Mouse (Mus musculus) gastrocnemius, adult 18-20 months (tissue): ENCODE measurements around the gene Bst1. TPM values are rescaled to one million over a fixed set of nuclear protein-coding genes. Genes with fewer than 3 reads are reported as not detected.

Experiments
- DNase-seq: peaks from one replicate; pipeline ENCODE4 v3.0.0; 2021; ENCODE audit warnings: low spot score
- total RNA-seq, 2 experiments: library from RNA; stranded (reverse); gene quantifications; 2 replicates each; pipeline ENCODE4 v1.2.3; 2021

Bst1 gene
- total RNA-seq, 2 experiments from 2014 or later, result not detected

DNA sequence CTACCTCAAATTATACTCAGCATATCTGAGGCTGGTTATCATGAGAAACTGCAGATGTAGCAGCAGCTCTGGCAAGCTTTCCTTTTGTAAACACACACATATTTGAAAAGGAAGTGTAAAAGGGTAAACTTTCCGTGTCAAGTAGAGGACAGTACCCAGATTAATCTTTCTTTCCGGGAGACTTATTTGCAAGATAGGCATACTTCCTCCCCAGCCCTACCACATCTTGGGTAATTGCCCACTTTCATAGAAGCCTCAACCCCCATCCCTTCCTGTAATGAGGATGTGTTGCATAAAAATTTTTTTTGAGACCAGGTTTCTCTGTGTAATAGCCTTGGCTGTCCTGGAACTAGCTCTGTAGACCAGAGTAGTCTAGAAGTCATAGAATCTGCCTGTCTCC is 37.1 kb downstream of the Bst1 start:
- DNase-seq, result no peak

DNA sequence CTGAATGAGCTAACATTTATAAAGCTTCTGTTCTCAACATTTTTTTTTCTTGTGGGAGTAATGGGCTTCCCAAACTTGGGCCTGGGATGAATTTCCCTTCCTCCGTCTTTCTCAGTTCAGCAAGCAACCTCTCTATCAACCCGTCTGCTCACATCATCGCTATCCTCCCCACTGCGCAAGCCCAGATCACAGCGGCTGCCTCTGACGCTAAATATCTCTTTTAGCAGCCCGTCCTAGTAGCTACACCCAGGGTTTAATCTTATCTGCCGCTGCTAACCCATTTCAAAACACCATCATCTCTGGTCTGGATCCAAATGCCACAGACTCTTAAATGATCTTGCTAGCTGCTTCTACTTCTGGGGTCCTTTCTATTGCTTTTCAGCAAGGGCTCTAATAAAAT is 41.0 kb downstream of the Bst1 start:
- DNase-seq, result no peak

DNA sequence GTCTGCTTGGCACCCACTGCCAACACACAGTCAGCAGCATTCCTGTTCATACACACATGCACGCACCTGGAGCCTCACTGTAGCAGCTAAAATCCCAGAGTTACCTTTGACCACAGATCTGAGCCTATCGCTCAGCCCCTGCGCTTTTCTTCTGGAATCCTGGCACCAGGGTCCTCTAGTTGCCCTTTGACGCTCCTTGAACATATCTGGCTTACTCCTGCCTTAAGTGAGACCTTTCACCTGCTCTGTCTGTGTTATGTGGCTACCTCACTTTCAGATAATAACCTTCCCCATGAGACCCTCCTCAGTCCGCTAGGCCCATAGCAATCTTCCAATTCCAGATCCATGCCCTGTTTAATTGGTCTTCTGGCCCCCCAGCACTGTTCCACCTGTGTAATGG is 41.4 kb downstream of the Bst1 start:
- DNase-seq, result no peak

DNA sequence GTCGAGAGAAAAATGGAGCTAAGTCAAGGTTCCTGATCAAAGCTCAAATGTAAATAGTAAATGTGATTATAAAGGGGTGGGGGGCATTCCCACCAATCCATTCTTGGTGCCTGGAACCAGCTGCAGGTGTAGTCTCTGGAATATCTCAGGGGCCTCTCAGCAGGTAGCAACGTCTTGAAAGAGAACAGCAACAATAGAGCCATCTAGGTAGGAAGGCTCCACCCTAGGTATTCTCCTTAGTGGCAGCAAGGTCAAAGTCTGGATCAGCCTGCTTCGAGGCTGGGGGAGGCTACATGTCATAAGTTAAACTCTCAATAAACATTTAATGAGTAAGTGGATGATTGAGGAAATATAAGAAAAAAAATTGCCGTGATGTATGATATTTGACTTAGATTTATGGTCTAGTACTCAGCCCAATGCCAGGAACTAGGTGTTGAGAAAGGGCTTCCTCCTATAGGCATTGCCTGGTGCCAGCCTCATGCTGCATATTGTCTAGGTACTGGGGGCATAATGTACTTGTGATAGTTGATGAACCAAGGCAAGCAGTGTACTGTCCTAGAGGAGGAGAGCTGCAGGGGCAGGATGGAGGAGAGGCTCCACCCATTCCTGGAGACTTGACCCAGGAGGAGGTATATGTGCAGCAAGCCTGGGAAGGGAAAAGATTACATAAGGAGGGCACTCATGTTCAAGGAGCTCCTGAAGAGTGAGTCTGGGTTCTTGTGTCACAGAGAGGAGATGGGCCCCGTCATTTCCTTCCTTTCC is 42.2 kb downstream of the Bst1 start:
- no peak for DNase-seq

DNA sequence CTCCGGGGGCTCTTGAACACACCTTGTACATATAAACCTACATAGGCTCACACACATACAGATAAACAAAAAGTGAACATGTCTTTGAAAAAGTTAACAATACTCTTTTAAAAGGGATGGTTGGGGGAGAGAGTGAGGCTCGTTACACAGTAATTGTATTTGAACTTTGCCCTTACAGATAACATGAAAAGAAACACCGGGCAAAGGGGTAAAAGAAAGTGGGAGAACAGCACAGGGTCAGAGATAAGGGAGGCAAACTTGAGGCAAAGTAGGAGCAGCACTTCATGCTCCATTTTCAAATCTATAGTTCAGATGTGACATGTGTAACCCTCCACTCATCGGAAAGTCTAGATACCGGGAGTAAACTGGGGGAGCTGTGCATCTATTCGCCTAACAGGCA is 45.0 kb downstream of the Bst1 start:
- DNase-seq, result no peak

DNA sequence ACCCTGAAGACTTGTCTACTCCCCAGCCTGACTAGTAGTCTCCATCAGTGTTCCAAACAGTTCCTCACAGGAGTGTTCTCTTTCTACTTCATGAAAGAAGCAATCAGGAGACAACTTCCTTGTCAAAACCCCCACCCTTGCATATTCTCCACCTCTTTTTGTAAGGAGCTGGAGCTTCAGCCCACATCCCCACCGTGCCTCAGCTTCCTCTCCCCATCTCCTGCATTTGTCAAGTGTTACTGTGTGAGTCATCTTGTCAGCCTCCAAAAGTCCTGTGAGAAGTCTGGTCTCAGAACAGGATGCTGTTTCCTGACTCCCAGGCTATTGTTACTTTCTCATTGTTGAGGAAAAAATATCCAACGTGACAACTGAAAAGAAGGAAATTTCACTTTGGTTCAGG is 46.6 kb downstream of the Bst1 start:
- DNase-seq, result no peak

DNA sequence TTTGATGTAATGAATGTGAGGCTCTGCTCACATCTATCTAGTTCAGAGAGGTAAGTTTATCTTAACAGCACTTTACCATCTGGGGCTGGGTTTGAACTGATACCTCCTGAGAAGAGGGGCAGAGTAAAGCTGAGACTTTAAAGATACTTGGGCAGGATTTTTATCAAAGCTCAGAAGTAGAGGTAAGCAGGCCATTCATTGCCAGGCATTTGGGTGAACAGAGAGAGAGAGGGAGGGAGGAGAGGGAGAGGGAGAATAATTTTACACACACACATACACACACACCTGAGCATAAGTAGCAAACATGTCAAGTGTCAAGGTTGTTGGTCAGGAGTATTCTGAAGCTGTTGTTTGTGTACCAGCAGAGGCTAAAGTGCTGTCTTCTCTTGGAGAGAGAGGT is 49.6 kb downstream of the Bst1 start, which contains the start of gene Cd38:
Gene Cd38 (plus strand): TSS at position 301 of the 400 bp plus-strand sequence.
- DNase-seq, result no peak

DNA sequence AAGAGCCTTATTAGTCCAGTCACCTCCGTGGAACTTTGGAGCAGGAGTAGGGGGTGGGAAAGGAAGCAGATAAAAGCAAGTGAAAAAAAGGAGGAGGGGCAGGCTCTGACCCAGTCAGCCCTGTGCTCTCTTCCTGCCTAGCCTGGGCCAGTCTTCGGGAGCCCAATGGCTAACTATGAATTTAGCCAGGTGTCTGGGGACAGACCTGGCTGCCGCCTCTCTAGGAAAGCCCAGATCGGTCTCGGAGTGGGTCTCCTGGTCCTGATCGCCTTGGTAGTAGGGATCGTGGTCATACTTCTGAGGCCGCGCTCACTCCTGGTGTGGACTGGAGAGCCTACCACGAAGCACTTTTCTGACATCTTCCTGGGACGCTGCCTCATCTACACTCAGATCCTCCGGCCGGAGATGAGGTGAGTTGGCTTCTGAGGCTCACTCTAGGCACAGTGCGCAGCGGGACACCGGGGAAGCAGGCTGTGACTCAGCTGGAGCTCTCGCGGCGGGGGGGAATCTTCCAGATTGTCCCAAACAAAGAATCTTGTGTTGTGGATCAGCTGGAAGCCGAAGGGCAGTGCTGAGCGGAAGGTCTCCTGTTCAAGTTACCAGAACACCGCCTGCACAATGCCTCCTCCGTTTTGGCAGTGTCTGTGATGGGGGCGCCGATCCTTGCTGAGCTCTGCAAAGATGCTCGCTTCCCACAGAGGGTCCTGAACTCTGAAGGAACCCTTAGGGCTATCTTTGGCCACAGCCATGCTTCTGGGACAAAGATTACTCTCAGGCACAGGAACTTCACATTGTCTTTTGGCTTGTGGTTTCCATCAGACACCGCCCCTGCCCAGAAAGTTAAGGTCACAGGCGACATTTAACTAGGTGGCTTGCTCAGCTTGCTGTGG is 50.3 kb downstream of the Bst1 start:
- DNase-seq, result no peak

DNA sequence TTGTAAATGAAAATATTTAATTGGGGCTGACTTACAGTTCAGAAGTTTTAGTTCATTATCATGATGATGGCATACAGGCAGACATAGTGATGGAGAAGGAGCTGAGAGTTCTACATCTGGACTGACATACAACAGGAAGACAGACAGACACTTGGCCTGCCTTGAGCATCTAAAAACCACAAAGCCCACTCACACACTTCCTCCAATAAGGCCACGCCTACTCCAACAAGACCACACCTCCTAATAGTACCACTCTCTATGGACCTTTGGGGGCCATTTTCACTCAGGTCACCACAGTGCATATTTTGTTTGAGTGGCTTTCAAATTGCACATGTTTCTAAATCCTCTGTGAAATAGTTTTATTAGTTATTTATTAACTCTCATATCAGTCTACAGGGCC is 53.2 kb downstream of the Bst1 start:
- no peak for DNase-seq

DNA sequence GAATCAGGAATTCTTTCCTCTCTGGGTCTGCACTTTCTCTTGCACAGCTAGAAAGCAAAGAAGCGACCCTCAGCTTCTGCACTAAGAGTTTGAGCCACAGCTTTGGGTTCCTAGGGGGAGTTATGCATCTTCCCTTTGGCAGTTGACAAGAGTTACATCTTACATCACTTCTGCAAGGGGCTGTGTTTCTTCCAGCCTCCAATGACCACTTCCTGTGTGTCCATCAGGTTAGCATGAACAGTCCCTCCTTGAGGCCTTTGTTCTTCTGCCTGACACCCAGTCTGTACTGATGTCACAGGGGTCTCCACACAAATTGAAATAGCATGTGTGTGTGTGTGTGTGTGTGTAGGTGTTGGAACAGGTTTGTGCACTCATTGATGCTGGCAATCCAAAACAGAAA is 54.0 kb downstream of the Bst1 start:
- DNase-seq, result no peak

DNA sequence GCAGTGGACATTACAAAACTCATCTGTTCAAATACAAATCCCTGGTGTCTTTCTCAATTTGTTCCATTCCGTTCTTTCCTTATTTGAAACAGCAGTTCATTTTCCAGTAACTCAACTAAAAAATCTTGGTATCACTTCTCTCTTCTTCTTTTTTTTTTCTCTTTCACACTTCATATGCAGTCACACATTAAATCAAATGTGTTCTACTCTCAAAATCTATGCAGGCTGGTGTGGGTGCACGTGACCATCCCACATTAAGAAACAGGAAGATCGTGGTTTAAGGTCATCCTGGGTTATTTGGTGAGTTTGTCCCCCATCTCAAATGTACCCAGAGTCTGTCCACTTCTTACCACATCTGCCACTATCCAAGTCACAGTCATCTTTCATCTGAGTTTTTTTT is 63.3 kb downstream of the Bst1 start:
- DNase-seq, result no peak

DNA sequence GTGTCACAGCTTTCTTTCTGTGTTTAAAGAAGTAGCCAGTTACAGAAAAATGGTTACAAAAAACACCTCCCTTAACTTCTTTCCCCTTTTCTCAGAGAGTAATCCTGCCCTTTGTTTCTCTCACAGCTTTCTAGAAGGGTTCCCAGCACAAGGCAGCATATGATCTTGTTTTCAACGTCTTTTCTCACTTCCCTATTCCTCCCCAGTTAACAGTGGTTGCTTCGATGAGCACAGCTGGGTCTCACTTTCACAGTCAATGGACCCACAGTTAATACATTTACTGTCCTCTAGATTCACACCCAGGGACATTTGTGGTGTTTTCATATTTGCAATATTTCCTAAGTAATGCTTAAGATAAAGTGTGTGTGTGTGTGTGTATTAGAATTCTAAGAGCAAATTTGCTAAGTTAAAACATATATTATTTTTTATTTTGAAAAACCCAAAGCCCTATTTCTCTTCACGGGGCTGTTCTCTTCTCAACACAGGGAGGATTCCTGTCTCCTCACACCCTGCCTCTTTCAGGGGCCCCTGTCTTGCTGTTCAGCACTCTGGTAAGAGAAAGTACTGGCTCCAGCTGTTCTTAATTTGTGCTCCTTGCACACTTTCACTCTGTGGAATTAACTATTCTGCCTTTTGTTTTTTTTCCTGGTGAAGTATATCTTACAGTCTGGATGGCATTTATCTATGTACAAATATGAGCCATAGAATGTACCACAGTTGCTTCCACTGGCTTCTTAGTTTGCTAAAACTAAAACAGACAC is 66.6 kb downstream of the Bst1 start:
- DNase-seq, result no peak

DNA sequence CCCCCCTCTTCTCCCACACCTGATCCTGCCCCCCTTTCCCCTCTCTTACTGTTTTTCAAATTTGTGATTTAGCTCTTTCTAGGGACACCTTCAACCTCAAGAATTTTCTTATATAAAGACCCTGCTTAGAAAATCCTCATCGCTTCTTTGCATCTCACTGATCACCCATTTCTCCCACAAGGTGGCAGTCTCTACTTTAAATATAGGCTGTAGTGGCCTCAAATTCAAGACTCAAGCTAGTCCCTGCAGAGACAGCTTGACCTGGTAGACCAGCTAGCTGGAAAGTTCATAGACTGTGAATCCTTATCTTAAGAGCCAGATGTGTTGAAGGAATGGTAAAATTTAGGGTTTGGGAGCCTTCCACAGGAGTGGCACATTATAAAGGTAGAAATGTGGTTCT is 73.7 kb downstream of the Bst1 start:
- peak; percentile 10 for DNase-seq

Other genes with a start within 250 kb of the Bst1 start
- gene Cc2d2a, start 156.5 kb upstream of the Bst1 start, total RNA-seq, result 1 to 10 TPM; 4.0 to 5.7 TPM
- 10 to 100 TPM; 31.5 to 38.6 TPM for gene Fbxl5, start 2.8 kb downstream of the Bst1 start, total RNA-seq
- 1 to 10 TPM; 1.7 to 2.1 TPM for gene Cd38, start 49.7 kb downstream of the Bst1 start, total RNA-seq
- 1 to 10 TPM; 6.3 to 6.8 TPM for gene Gm7879, start 94.3 kb downstream of the Bst1 start, total RNA-seq
- 10 to 100 TPM in 1 of 2 experiments, 1 to 10 TPM in 1; 6.4 to 10.4 TPM for gene Fgfbp1, start 162.9 kb downstream of the Bst1 start, total RNA-seq